Mouse (Mus musculus) forebrain, embryonic 12.5 days (tissue): ENCODE data around the gene Hist1h3b. TPM values are rescaled to one million over a fixed set of nuclear protein-coding genes. Genes with fewer than 3 reads are reported as not detected.

ENCODE experiments used
- ATAC-seq: fragments of 200-750 bp; cut with Nextera tagmentation; 2 replicates; pipeline ENCODE4 v1.8.0; 2017; ENCODE audit warnings: moderate TSS enrichment; ENCODE audit not compliant: low FRiP score
- H3K27ac ChIP-seq: fragments of 300-500 bp; sonication (generic); 2 replicates; pipeline ENCODE4 v1.5.1; 2016; ENCODE audit warnings: mild to moderate bottlenecking
- H3K27me3 ChIP-seq: fragments of 300-500 bp; sonication (generic); 2 replicates; pipeline ENCODE4 v1.6.1; 2016; ENCODE audit warnings: mild to moderate bottlenecking
- H3K36me3 ChIP-seq: fragments of 300-500 bp; sonication (generic); replicated peaks from 2 replicates; pipeline ENCODE4 v1.6.1; 2016; ENCODE audit warnings: mild to moderate bottlenecking
- H3K4me1 ChIP-seq: fragments of 300-500 bp; sonication (generic); 2 replicates; pipeline ENCODE4 v1.6.1; 2016
- H3K4me2 ChIP-seq: fragments of 300-500 bp; sonication (generic); 2 replicates; pipeline ENCODE4 v1.6.1; 2016; ENCODE audit warnings: mild to moderate bottlenecking, moderate library complexity
- H3K4me3 ChIP-seq: fragments of 300-500 bp; sonication (generic); replicated peaks from 2 replicates; pipeline ENCODE4 v1.5.1; 2016; ENCODE audit warnings: mild to moderate bottlenecking
- H3K9ac ChIP-seq: fragments of 300-500 bp; sonication (generic); 2 replicates; pipeline ENCODE4 v1.6.1; 2016; ENCODE audit warnings: mild to moderate bottlenecking
- H3K9me3 ChIP-seq: fragments of 300-500 bp; sonication (generic); 2 replicates; pipeline ENCODE4 v1.6.1; 2016
- WGBS: fragments of 180-500 bp; shearing (Covaris S2); methylation state at CpG from one replicate; pipeline ENCODE4 v1.1.7; 2016; 5-methylcytosine and 5-hydroxymethylcytosine counted together
- polyA plus RNA-seq: library from polyadenylated mRNA; unstranded; fragments of >200 nt; fragmentation: Nextera tagmentation; extraction: Ambion mirVana; gene quantifications from 2 replicates; pipeline ENCODE4 v1.2.1, GENCODE M21; 2016

The Hist1h3b gene
- polyA plus RNA-seq, 1 experiment from 2014 or later = 15.8 TPM

- Histone ChIP-seq H3K4me3 (no peak overlapping the region), H3K9ac (no peak overlapping the region), H3K27ac (no peak overlapping the region), H3K36me3 (no peaks in the 10 kb centered on the region), H3K9me3 (no peaks in the 10 kb centered on the region), H3K4me2 (no peak overlapping the region), H3K27me3 (no peaks in the 10 kb centered on the region), H3K4me1 (no peaks in the 10 kb centered on the region)
- WGBS = 91% methylated on average over 4 of the region's 4 CpGs
- ATAC-seq = no peak
Measured at GRCm38 (mm10) chr13:23724239-23724638, 27.8 kb upstream of the Hist1h3b start.

- Histone ChIP-seq H3K27me3 (no peaks in the 10 kb centered on the region), H3K9me3 (no peaks in the 10 kb centered on the region), H3K9ac (no peak overlapping the region), H3K4me1 (no peaks in the 10 kb centered on the region), H3K4me2 (no peak overlapping the region), H3K27ac (no peak overlapping the region), H3K4me3 (no peak overlapping the region), H3K36me3 (no peaks in the 10 kb centered on the region)
- WGBS = no CpG with 5 or more reads among the region's 1 CpGs
- no peak for ATAC-seq
Measured at GRCm38 (mm10) chr13:23725213-23725612, 26.9 kb upstream of the Hist1h3b start.

- no peak overlapping the region for H3K4me2 ChIP-seq
- H3K4me3 ChIP-seq = no peak overlapping the region
- no peaks in the 10 kb centered on the region for H3K27me3 ChIP-seq
- ATAC-seq = no peak
- no peaks in the 10 kb centered on the region for H3K4me1 ChIP-seq
- H3K9me3 ChIP-seq = no peaks in the 10 kb centered on the region
- no peaks in the 10 kb centered on the region for H3K36me3 ChIP-seq
- H3K9ac ChIP-seq = no peak overlapping the region
- WGBS = 91% methylated on average over 18 of the region's 18 CpGs
- H3K27ac ChIP-seq = no peak overlapping the region
Measured at GRCm38 (mm10) chr13:23728472-23729191, 23.4 kb upstream of the Hist1h3b start.

- no peak overlapping the region for H3K27ac ChIP-seq
- H3K27me3 ChIP-seq = no peaks in the 10 kb centered on the region
- H3K9ac ChIP-seq = no peak overlapping the region
- H3K4me2 ChIP-seq = no peak overlapping the region
- no peak overlapping the region for H3K4me3 ChIP-seq
- no peaks in the 10 kb centered on the region for H3K9me3 ChIP-seq
- H3K36me3 ChIP-seq = no peaks in the 10 kb centered on the region
- no peak for ATAC-seq
- no peaks in the 10 kb centered on the region for H3K4me1 ChIP-seq
- 95% methylated on average over 9 of the region's 9 CpGs for WGBS
Measured at GRCm38 (mm10) chr13:23729192-23729525, 22.9 kb upstream of the Hist1h3b start.

- H3K27ac ChIP-seq = no peak overlapping the region
- H3K36me3 ChIP-seq = no peaks in the 10 kb centered on the region
- WGBS = 94% methylated on average over 5 of the region's 5 CpGs
- H3K4me2 ChIP-seq = no peak overlapping the region
- no peaks in the 10 kb centered on the region for H3K27me3 ChIP-seq
- no peak overlapping the region for H3K4me3 ChIP-seq
- no peaks in the 10 kb centered on the region for H3K4me1 ChIP-seq
- no peaks in the 10 kb centered on the region for H3K9me3 ChIP-seq
- H3K9ac ChIP-seq = no peak overlapping the region
- ATAC-seq = no peak
Measured at GRCm38 (mm10) chr13:23729706-23730105, 22.4 kb upstream of the Hist1h3b start.

- no peak overlapping the region for H3K9ac ChIP-seq
- no peak overlapping the region for H3K4me3 ChIP-seq
- H3K4me2 ChIP-seq = no peak overlapping the region
- WGBS = 64% methylated on average over 8 of the region's 8 CpGs
- H3K27me3 ChIP-seq = no peaks in the 10 kb centered on the region
- H3K36me3 ChIP-seq = no peaks in the 10 kb centered on the region
- no peaks in the 10 kb centered on the region for H3K4me1 ChIP-seq
- no peaks in the 10 kb centered on the region for H3K9me3 ChIP-seq
- no peak for ATAC-seq
- no peak overlapping the region for H3K27ac ChIP-seq
Measured at GRCm38 (mm10) chr13:23730479-23730878, 21.6 kb upstream of the Hist1h3b start.

GRCm38 (mm10) chr13:23732156-23732804 is 19.8 kb upstream of the Hist1h3b start:
- H3K27me3 ChIP-seq = no peaks in the 10 kb centered on the region
- no peak for ATAC-seq
- no peaks in the 10 kb centered on the region for H3K4me1 ChIP-seq
- H3K9ac ChIP-seq = no peak overlapping the region
- WGBS = 23% methylated on average over 8 of the region's 8 CpGs
- no peaks in the 10 kb centered on the region for H3K36me3 ChIP-seq
- no peak overlapping the region for H3K4me3 ChIP-seq
- H3K4me2 ChIP-seq = no peak overlapping the region
- H3K27ac ChIP-seq = no peak overlapping the region
- H3K9me3 ChIP-seq = no peaks in the 10 kb centered on the region

GRCm38 (mm10) chr13:23737091-23737490 is 15.0 kb upstream of the Hist1h3b start:
- no peak overlapping the region for H3K9ac ChIP-seq
- no peak for ATAC-seq
- H3K36me3 ChIP-seq = no peaks in the 10 kb centered on the region
- peaks cover 22% of the 10 kb centered on the region for H3K4me1 ChIP-seq
- H3K4me3 ChIP-seq = no peak overlapping the region
- H3K27me3 ChIP-seq = no peaks in the 10 kb centered on the region
- no peaks in the 10 kb centered on the region for H3K9me3 ChIP-seq
- H3K27ac ChIP-seq = no peak overlapping the region
- WGBS = 78% methylated on average over 5 of the region's 5 CpGs
- H3K4me2 ChIP-seq = no peak overlapping the region

GRCm38 (mm10) chr13:23738041-23738440 is 14.0 kb upstream of the Hist1h3b start:
- Histone ChIP-seq H3K9ac (peak overlapping the region; percentile 36; the same call in 1 of the 2 replicates), H3K27me3 (no peaks in the 10 kb centered on the region), H3K4me1 (peaks cover 22% of the 10 kb centered on the region), H3K27ac (peak overlapping the region; percentile 99), H3K36me3 (no peaks in the 10 kb centered on the region), H3K4me3 (peak overlapping the region; percentile 58; the same call in 1 of the 2 replicates), H3K9me3 (no peaks in the 10 kb centered on the region), H3K4me2 (peak overlapping the region; percentile 95)
- ATAC-seq = no peak
- 20% methylated on average over 4 of the region's 4 CpGs for WGBS

GRCm38 (mm10) chr13:23738677-23739068 is 13.4 kb upstream of the Hist1h3b start, which contains the start of gene Hist1h1c:
Hist1h1c (plus strand) TSS chr13:23738808.
- Histone ChIP-seq H3K36me3 (no peaks in the 10 kb centered on the region), H3K9ac (peak within 1 kb of the TSS; percentile 90), H3K27me3 (no peaks in the 10 kb centered on the region), H3K27ac (peak within 1 kb of the TSS; percentile 99), H3K4me2 (peak within 1 kb of the TSS; percentile 95), H3K4me1 (peaks cover 22% of the 10 kb centered on the region), H3K4me3 (peak within 1 kb of the TSS; percentile 58), H3K9me3 (no peaks in the 10 kb centered on the region)
- WGBS = under 1% methylated on average over 38 of the region's 38 CpGs
- peak; percentile 97 for ATAC-seq

GRCm38 (mm10) chr13:23739069-23739921 is 12.8 kb upstream of the Hist1h3b start:
- Histone ChIP-seq H3K9me3 (no peaks in the 10 kb centered on the region), H3K4me3 (peak overlapping the region; percentile 58), H3K36me3 (no peaks in the 10 kb centered on the region), H3K4me2 (peak overlapping the region; percentile 95), H3K9ac (peak overlapping the region; percentile 90), H3K4me1 (peaks cover 26% of the 10 kb centered on the region), H3K27me3 (no peaks in the 10 kb centered on the region), H3K27ac (peak overlapping the region; percentile 99)
- WGBS = under 1% methylated on average over 38 of the region's 39 CpGs
- peak; percentile 84 for ATAC-seq

- peak overlapping the region; percentile 90 for H3K9ac ChIP-seq
- H3K27ac ChIP-seq = peak overlapping the region; percentile 99
- H3K9me3 ChIP-seq = no peaks in the 10 kb centered on the region
- H3K4me2 ChIP-seq = peak overlapping the region; percentile 95
- H3K36me3 ChIP-seq = no peaks in the 10 kb centered on the region
- peak overlapping the region; percentile 58 for H3K4me3 ChIP-seq
- ATAC-seq = no peak
- peaks cover 31% of the 10 kb centered on the region for H3K4me1 ChIP-seq
- no peaks in the 10 kb centered on the region for H3K27me3 ChIP-seq
- WGBS = under 1% methylated on average over 14 of the region's 14 CpGs
Measured at GRCm38 (mm10) chr13:23739922-23740252, 12.2 kb upstream of the Hist1h3b start.
